Mouse (Mus musculus) CD4-positive helper T cell, adult 2 months (primary cell): ENCODE data around the gene Elf4.
A peak's percentile ranks its signal among the peaks of the same experiment; 100 is the strongest.

Experiments used
- DNase-seq: peaks from one replicate; pipeline ENCODE4 v3.0.0-alpha.2; 2012; ENCODE audit warnings: low read depth, missing footprints, low spot score

The Elf4 gene

GRCm38 (mm10) chrX:48385927-48386326 lies 77.0 kb downstream of the Elf4 start:
- DNase-seq = no peak

- peak; percentile 41 for DNase-seq
Measured at GRCm38 (mm10) chrX:48383643-48384042, 79.3 kb downstream of the Elf4 start.

- DNase-seq = no peak
Measured at GRCm38 (mm10) chrX:48367841-48368240, 95.1 kb downstream of the Elf4 start.

- DNase-seq = no peak
Measured at GRCm38 (mm10) chrX:48365836-48366577, 96.9 kb downstream of the Elf4 start.
